Comparison of ENCODE assay signal across 23 mouse cellular contexts in genomic region chr5:113690866-113691265, GRCm38 (mm10). TPM values are rescaled to one million over a fixed set of nuclear protein-coding genes. Genes with fewer than 3 reads are reported as not detected.
DNase-seq lines count a peak whose midpoint lies in the region; ATAC-seq and TF ChIP-seq lines count a peak whose summit lies in the region.
"Had no signal": no experiment of that assay in that cellular context is flagged by ENCODE, and none has a peak within 500 bp of the region (broad histone marks: within the 10 kb centered on the region; RNA-seq: fewer than 3 reads in every experiment).

No protein-coding gene starts in this region.

- TF ChIP-seq RAD21 in MEL (IDR thresholded peaks at IDR 0.05; ENCODE audit: low read depth, low read length), result no peak

- no peak for TF ChIP-seq POLR2A in MEL (IDR thresholded peaks at IDR 0.05; ENCODE audit: control insufficient read depth in 1 of 2, insufficient read depth in 1 of 2, low read depth in 1 of 2, low read length in 2 of 2, poor library complexity in 1 of 2)

- no peak for TF ChIP-seq CTCF in MEL (IDR thresholded peaks at IDR 0.05 in 2 of 3, conservative IDR thresholded peaks at IDR 0.05 in 1 of 3; ENCODE audit: control insufficient read depth in 1 of 3, insufficient read depth in 1 of 3, low read depth in 2 of 3, low read length in 3 of 3, poor library complexity in 1 of 3, severe bottlenecking in 1 of 3)

- H3K4me2 ChIP-seq in forebrain, embryonic 16.5 days (ENCODE audit: low read length), result no peak overlapping the region
- no peak overlapping the region for H3K4me2 ChIP-seq in forebrain, embryonic 11.5 days (ENCODE audit: low read depth, low read length, severe bottlenecking)
- H3K4me2 ChIP-seq in hindbrain, embryonic 14.5 days (replicated peaks), result no peak overlapping the region
- H3K4me2 ChIP-seq in neural tube, embryonic 12.5 days (replicated peaks), result no peak overlapping the region
- H3K4me2 ChIP-seq: liver, embryonic 11.5 days; stomach, embryonic 15.5 days had no signal

- H3K79me2 ChIP-seq in MEL (ENCODE audit: control insufficient read depth, insufficient read depth, low read length, poor library complexity), result no peaks in the 10 kb centered on the region

- peaks cover 18% of the 10 kb centered on the region for H3K4me1 ChIP-seq in forebrain, embryonic 16.5 days (replicated peaks; ENCODE audit: control insufficient read depth, insufficient read depth, low read length)
- no peaks in the 10 kb centered on the region for H3K4me1 ChIP-seq in forebrain, embryonic 11.5 days (replicated peaks; ENCODE audit: control insufficient read depth, insufficient read depth, low read length)
- no peaks in the 10 kb centered on the region for H3K4me1 ChIP-seq in MEL (ENCODE audit: control insufficient read depth in 1 of 2, insufficient read depth in 2 of 2, low read length in 2 of 2)
- peaks cover 28% of the 10 kb centered on the region for H3K4me1 ChIP-seq in hindbrain, embryonic 14.5 days (replicated peaks; ENCODE audit: control insufficient read depth, insufficient read depth, low read length)
- peaks cover 23% of the 10 kb centered on the region for H3K4me1 ChIP-seq in neural tube, embryonic 12.5 days

- 89% methylated on average over 2 of the region's 2 CpGs for WGBS in forebrain, embryonic 16.5 days
- 96% methylated on average over 2 of the region's 2 CpGs for WGBS in forebrain, embryonic 11.5 days
- 93% methylated on average over 2 of the region's 2 CpGs for WGBS in hindbrain, embryonic 14.5 days
- 98% methylated on average over 2 of the region's 2 CpGs for WGBS in neural tube, embryonic 12.5 days

- H3K9ac ChIP-seq in forebrain, embryonic 16.5 days (replicated peaks; ENCODE audit: low read depth, low read length), result no peak overlapping the region
- H3K9ac ChIP-seq in forebrain, embryonic 11.5 days (ENCODE audit: low read length), result no peak overlapping the region
- no peak overlapping the region for H3K9ac ChIP-seq in MEL (ENCODE audit: control insufficient read depth, low read depth, low read length, poor library complexity, severe bottlenecking)
- no peak overlapping the region for H3K9ac ChIP-seq in hindbrain, embryonic 14.5 days
- H3K9ac ChIP-seq in neural tube, embryonic 12.5 days, result no peak overlapping the region
- H3K9ac ChIP-seq: stomach, embryonic 15.5 days had no signal

- no peak overlapping the region for H3K4me3 ChIP-seq in forebrain, embryonic 16.5 days (replicated peaks; ENCODE audit: low read length)
- no peak overlapping the region for H3K4me3 ChIP-seq in forebrain, embryonic 11.5 days (ENCODE audit: low read depth, low read length)
- H3K4me3 ChIP-seq in MEL (ENCODE audit: control insufficient read depth in 1 of 2, insufficient read depth in 1 of 2, low read depth in 2 of 2, low read length in 2 of 2), result no peak overlapping the region
- H3K4me3 ChIP-seq in hindbrain, embryonic 14.5 days (replicated peaks; ENCODE audit: low read length), result no peak overlapping the region
- no peak overlapping the region for H3K4me3 ChIP-seq in neural tube, embryonic 12.5 days
- H3K4me3 ChIP-seq: stomach, embryonic 15.5 days had no signal

- TF ChIP-seq EP300 in MEL (IDR thresholded peaks at IDR 0.05; ENCODE audit: low read depth in 1 of 2, low read length in 2 of 2), result no peak

- peak overlapping the region; percentile 37; the same call in 1 of the 2 replicates for H3K27ac ChIP-seq in forebrain, embryonic 16.5 days (ENCODE audit: low read length)
- no peak overlapping the region for H3K27ac ChIP-seq in forebrain, embryonic 11.5 days (ENCODE audit: low read depth, low read length)
- no peak overlapping the region for H3K27ac ChIP-seq in MEL (ENCODE audit: control insufficient read depth, low read depth, low read length)
- H3K27ac ChIP-seq in hindbrain, embryonic 14.5 days, result no peak overlapping the region
- no peak overlapping the region for H3K27ac ChIP-seq in neural tube, embryonic 12.5 days
- H3K27ac ChIP-seq: stomach, embryonic 15.5 days had no signal

- no peak for DNase-seq in forebrain, embryonic 11.5 days (ENCODE audit: low spot score)
- DNase-seq in MEL (ENCODE audit: low read depth, low spot score), result no peak
- DNase-seq in hindbrain, embryonic 14.5 days (ENCODE audit: low spot score), result no peak
- no peak for DNase-seq in left cerebral cortex, adult 18-20 months (ENCODE audit: low spot score in 2 of 2)
- DNase-seq in retina, postnatal 1 day, result no peak
- DNase-seq: gastrocnemius, postnatal 25 days; lung, adult 2 months; lung, postnatal 4 days; right cerebral cortex, postnatal 14 days; thymus, adult 2 months had no signal

- no peaks in the 10 kb centered on the region for H3K36me3 ChIP-seq in forebrain, embryonic 16.5 days (ENCODE audit: control insufficient read depth, insufficient read depth)
- no peaks in the 10 kb centered on the region for H3K36me3 ChIP-seq in forebrain, embryonic 11.5 days (ENCODE audit: control insufficient read depth, insufficient read depth, low read length)
- no peaks in the 10 kb centered on the region for H3K36me3 ChIP-seq in MEL (ENCODE audit: control insufficient read depth in 1 of 2, insufficient read depth in 2 of 2, low read length in 2 of 2)
- H3K36me3 ChIP-seq in hindbrain, embryonic 14.5 days (replicated peaks; ENCODE audit: control insufficient read depth, insufficient read depth), result no peaks in the 10 kb centered on the region
- H3K36me3 ChIP-seq in neural tube, embryonic 12.5 days, result no peaks in the 10 kb centered on the region
- H3K36me3 ChIP-seq: stomach, embryonic 15.5 days had no signal

- no peaks in the 10 kb centered on the region for H3K9me3 ChIP-seq in forebrain, embryonic 16.5 days (ENCODE audit: control insufficient read depth, low read length)
- H3K9me3 ChIP-seq in forebrain, embryonic 11.5 days (ENCODE audit: control insufficient read depth, low read length), result no peaks in the 10 kb centered on the region; the same call in 1 of the 2 replicates
- no peaks in the 10 kb centered on the region for H3K9me3 ChIP-seq in MEL (replicated peaks; ENCODE audit: insufficient read depth, low read length)
- H3K9me3 ChIP-seq in hindbrain, embryonic 14.5 days (ENCODE audit: control insufficient read depth, low read length), result no peaks in the 10 kb centered on the region
- no peaks in the 10 kb centered on the region for H3K9me3 ChIP-seq in neural tube, embryonic 12.5 days
- H3K9me3 ChIP-seq: stomach, embryonic 15.5 days had no signal

- H3K27me3 ChIP-seq in forebrain, embryonic 16.5 days (replicated peaks; ENCODE audit: control insufficient read depth, insufficient read depth, low read length), result no peaks in the 10 kb centered on the region
- no peaks in the 10 kb centered on the region for H3K27me3 ChIP-seq in forebrain, embryonic 11.5 days (ENCODE audit: control insufficient read depth, insufficient read depth, low read length)
- no peaks in the 10 kb centered on the region for H3K27me3 ChIP-seq in MEL (ENCODE audit: control insufficient read depth in 1 of 2, insufficient read depth in 2 of 2, low read length in 2 of 2)
- H3K27me3 ChIP-seq in hindbrain, embryonic 14.5 days (ENCODE audit: control insufficient read depth, insufficient read depth, low read length), result no peaks in the 10 kb centered on the region
- H3K27me3 ChIP-seq in neural tube, embryonic 12.5 days (replicated peaks), result no peaks in the 10 kb centered on the region
- H3K27me3 ChIP-seq: stomach, embryonic 15.5 days had no signal

- ATAC-seq in forebrain, embryonic 16.5 days, result no peak
- no peak for ATAC-seq in forebrain, embryonic 11.5 days (replicated peaks; ENCODE audit: low FRiP score)
- peak; percentile 19; the same call in 1 of the 2 replicates for ATAC-seq in hindbrain, embryonic 14.5 days (ENCODE audit: low FRiP score)
- ATAC-seq in neural tube, embryonic 12.5 days (ENCODE audit: low FRiP score, low read depth), result peak; percentile 31; the same call in 1 of the 2 replicates

TF ChIP-seq in MEL, 35 proteins besides CTCF, POLR2A, EP300 and RAD21:
- TF ChIP-seq USF2 (IDR thresholded peaks at IDR 0.05; ENCODE audit: borderline replicate concordance in 1 of 2, insufficient read depth in 1 of 2, low read depth in 1 of 2, low read length in 2 of 2) (no peak), POLR2AphosphoS5 (IDR thresholded peaks at IDR 0.05; ENCODE audit: borderline replicate concordance, low read depth, low read length) (0 out of 2 replicates have a peak, but pooled peaks have one; percentile 43)

RNA-seq across cellular contexts. Expression of gene 1700069L16Rik, which starts 33.7 kb away (rescaled TPM):
- not detected in 2 replicates for polyA plus RNA-seq in forebrain, embryonic 16.5 days (2015; fragmentation: Nextera tagmentation; extraction: Ambion mirVana)
- not detected in 2 replicates for polyA plus RNA-seq in forebrain, embryonic 11.5 days (2014; fragmentation: Nextera tagmentation; extraction: Ambion mirVana)
- total RNA-seq in MEL (2012; rRNA removed), result not detected in 2 replicates
- polyA plus RNA-seq in MEL (2012; ENCODE audit: insufficient read depth in 1 of 2, insufficient read length in 2 of 2, low read depth in 1 of 2, low replicate concordance in 2 of 2, missing spikeins in 1 of 2), result not detected
- polyA plus RNA-seq in hindbrain, embryonic 14.5 days (2014; fragmentation: Nextera tagmentation; extraction: Ambion mirVana), result not detected in 2 replicates
- polyA plus RNA-seq in neural tube, embryonic 12.5 days (2016; fragmentation: Nextera tagmentation; extraction: Ambion mirVana), result not detected in 2 replicates
- total RNA-seq in left cerebral cortex, adult 18-20 months (2021), result not detected
- total RNA-seq: adrenal gland, postnatal 4 days; gastrocnemius, postnatal 25 days; heart, adult 8-10 months; layer of hippocampus, postnatal 36 days; left cerebral cortex, postnatal 4 days had no signal
- polyA plus RNA-seq: C2C12; heart, postnatal 0 days; kidney, embryonic 14.5 days; liver, embryonic 11.5 days; lung, adult 2 months; spleen, adult 2 months; stomach, embryonic 15.5 days; thymus, adult 2 months; urinary bladder, adult 2 months had no signal

RNA-seq across cellular contexts. Expression of gene Cmklr1, which starts 40.6 kb away (rescaled TPM):
- 2.3 and 2.7 TPM in 2 replicates for polyA plus RNA-seq in forebrain, embryonic 16.5 days (2015; fragmentation: Nextera tagmentation; extraction: Ambion mirVana)
- polyA plus RNA-seq in forebrain, embryonic 11.5 days (2014; fragmentation: Nextera tagmentation; extraction: Ambion mirVana), result 0.89 and 1.1 TPM in 2 replicates
- total RNA-seq in MEL (2012; rRNA removed), result not detected in 2 replicates
- polyA plus RNA-seq in MEL (2012; ENCODE audit: insufficient read depth in 1 of 2, insufficient read length in 2 of 2, low read depth in 1 of 2, low replicate concordance in 2 of 2, missing spikeins in 1 of 2), result not detected
- polyA plus RNA-seq in hindbrain, embryonic 14.5 days (2014; fragmentation: Nextera tagmentation; extraction: Ambion mirVana), result 1.7 and 2.7 TPM in 2 replicates
- 2.2 and 2.3 TPM in 2 replicates for polyA plus RNA-seq in neural tube, embryonic 12.5 days (2016; fragmentation: Nextera tagmentation; extraction: Ambion mirVana)
- 1 to 10 TPM; 4.6 to 5.5 TPM for total RNA-seq in left cerebral cortex, adult 18-20 months (2021)

RNA-seq across cellular contexts. Expression of gene Ficd, which starts 44.7 kb away (rescaled TPM):
- 9.2 and 9.6 TPM in 2 replicates for polyA plus RNA-seq in forebrain, embryonic 16.5 days (2015; fragmentation: Nextera tagmentation; extraction: Ambion mirVana)
- polyA plus RNA-seq in forebrain, embryonic 11.5 days (2014; fragmentation: Nextera tagmentation; extraction: Ambion mirVana), result 3.4 and 4.6 TPM in 2 replicates
- 1.8 and 2.5 TPM in 2 replicates for total RNA-seq in MEL (2012; rRNA removed)
- polyA plus RNA-seq in MEL (2012; ENCODE audit: insufficient read depth in 1 of 2, insufficient read length in 2 of 2, low read depth in 1 of 2, low replicate concordance in 2 of 2, missing spikeins in 1 of 2), result 1 to 10 TPM in 1 of 2 experiments, not detected in 1; 2.7 TPM
- 7.0 and 7.5 TPM in 2 replicates for polyA plus RNA-seq in hindbrain, embryonic 14.5 days (2014; fragmentation: Nextera tagmentation; extraction: Ambion mirVana)
- 6.0 and 7.3 TPM in 2 replicates for polyA plus RNA-seq in neural tube, embryonic 12.5 days (2016; fragmentation: Nextera tagmentation; extraction: Ambion mirVana)
- total RNA-seq in left cerebral cortex, adult 18-20 months (2021), result 10 to 100 TPM; 11.8 to 13.2 TPM

Comparison
In these comparisons a context has a peak if more than half of its experiments do, and no peak if none do; other contexts are left out.
1. ATAC-seq: peak in hindbrain, embryonic 14.5 days (single experiment) and neural tube, embryonic 12.5 days (single experiment); none in forebrain, embryonic 16.5 days (single experiment) and forebrain, embryonic 11.5 days (single experiment).